Mouse (Mus musculus) megakaryocyte-erythroid progenitor cell, adult 5 weeks (primary cell): ENCODE measurements around the gene Ppp6c. TPM values are rescaled to one million over a fixed set of nuclear protein-coding genes. Genes with fewer than 3 reads are reported as not detected.

Source experiments
- polyA plus RNA-seq: library from polyadenylated mRNA; stranded (reverse); fragments of >175 nt; gene quantifications from 2 replicates; pipeline ENCODE4 v1.2.3, GENCODE M21; 2012

Gene Ppp6c
- polyA plus RNA-seq: 3.0 and 4.0 TPM in 2 replicates

GRCm38 (mm10) chr2:39226019-39226640 is at the start of gene Ppp6c:
TSS of gene Ppp6c (minus strand) at chr2:39226451.

GRCm38 (mm10) chr2:39190561-39191056 is 35.6 kb downstream of the Ppp6c start, which contains the start of gene Scai:
TSS of gene Scai (minus strand) at chr2:39190734.

Other genes starting within 250 kb of the Ppp6c start
- gene Wdr38, start 229.0 kb downstream of the Ppp6c start, polyA plus RNA-seq: 0.02 and 0.15 TPM in 2 replicates
- 69.8 and 71.6 TPM in 2 replicates for gene Arpc5l, start 221.1 kb downstream of the Ppp6c start, polyA plus RNA-seq
- 228 and 240 TPM in 2 replicates for gene Rpl35, start 220.8 kb downstream of the Ppp6c start, polyA plus RNA-seq
- 0.74 and 0.90 TPM in 2 replicates for gene Golga1, start 160.9 kb downstream of the Ppp6c start, polyA plus RNA-seq
- gene Scai, start 35.7 kb downstream of the Ppp6c start, polyA plus RNA-seq: 22.1 and 34.3 TPM in 2 replicates